Mouse (Mus musculus): ENCODE data around the gene Methig1. TPM values are rescaled to one million over a fixed set of nuclear protein-coding genes. Genes with fewer than 3 reads are reported as not detected.
"Not testable (repeated sequence)": the region's sequence is repeated elsewhere in the genome, so short reads cannot be mapped to it uniquely, and the experiment has no call there.

The Methig1 gene
- polyA plus RNA-seq, 1 experiment from 2014 or later = 0.15 TPM

DNA sequence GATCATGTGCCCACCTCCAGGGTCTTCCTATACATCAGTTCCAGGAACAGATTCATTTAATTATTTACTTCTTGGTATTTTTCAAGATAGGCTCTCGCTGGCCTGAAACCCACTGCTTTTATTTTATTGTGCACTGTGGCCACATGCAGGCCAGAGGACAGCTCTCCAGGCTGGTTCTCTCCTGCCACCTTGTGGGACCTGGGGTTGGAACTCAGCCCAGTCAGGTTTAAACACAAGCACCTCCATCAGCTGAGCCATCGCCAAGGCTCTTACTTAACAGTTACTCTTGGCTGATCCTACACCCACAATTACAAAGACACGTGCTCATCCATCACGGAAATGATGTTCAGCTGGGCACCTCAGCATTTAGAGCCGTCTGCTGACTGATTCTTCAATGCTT is 31.8 kb upstream of the Methig1 start:
- Histone ChIP-seq H3K4me3 (replicated peaks) (no peak overlapping the region), H3K36me3 (no peaks in the 10 kb centered on the region)
- WGBS = 54% methylated on average over 5 of the region's 5 CpGs

GRCm38 (mm10) chr15:100324021-100324591 is 28.8 kb upstream of the Methig1 start:
- H3K4me1 ChIP-seq (replicated peaks) = peaks cover 9% of the 10 kb centered on the region
- H3K27ac ChIP-seq = no peak overlapping the region
- no peak overlapping the region for H3K4me3 ChIP-seq (replicated peaks)
- ATAC-seq = no peak
- WGBS = 70% methylated on average over 12 of the region's 12 CpGs
- H3K27me3 ChIP-seq (replicated peaks) = no peaks in the 10 kb centered on the region
- no peaks in the 10 kb centered on the region for H3K9me3 ChIP-seq
- no peaks in the 10 kb centered on the region for H3K36me3 ChIP-seq
- no peak overlapping the region for H3K4me2 ChIP-seq (replicated peaks)
- no peak overlapping the region for H3K9ac ChIP-seq

More for the DNA sequence above, 31.8 kb upstream of the Methig1 start:
- peaks cover 9% of the 10 kb centered on the region for H3K4me1 ChIP-seq (replicated peaks)
- no peaks in the 10 kb centered on the region for H3K27me3 ChIP-seq (replicated peaks)
- ATAC-seq = no peak; the same call in 1 of the 2 replicates
- H3K27ac ChIP-seq = no peak overlapping the region
- H3K4me2 ChIP-seq (replicated peaks) = no peak overlapping the region
- no peak overlapping the region for H3K9ac ChIP-seq
- H3K9me3 ChIP-seq = no peaks in the 10 kb centered on the region

GRCm38 (mm10) chr15:100325235-100325634 is 27.7 kb upstream of the Methig1 start:
- Histone ChIP-seq H3K4me2 (replicated peaks) (no peak overlapping the region), H3K4me3 (replicated peaks) (no peak overlapping the region), H3K4me1 (replicated peaks) (peaks cover 8% of the 10 kb centered on the region), H3K36me3 (no peaks in the 10 kb centered on the region), H3K9me3 (no peaks in the 10 kb centered on the region), H3K27ac (no peak overlapping the region), H3K27me3 (replicated peaks) (no peaks in the 10 kb centered on the region), H3K9ac (no peak overlapping the region)
- 87% methylated on average over 3 of the region's 3 CpGs for WGBS
- ATAC-seq = no peak

DNA sequence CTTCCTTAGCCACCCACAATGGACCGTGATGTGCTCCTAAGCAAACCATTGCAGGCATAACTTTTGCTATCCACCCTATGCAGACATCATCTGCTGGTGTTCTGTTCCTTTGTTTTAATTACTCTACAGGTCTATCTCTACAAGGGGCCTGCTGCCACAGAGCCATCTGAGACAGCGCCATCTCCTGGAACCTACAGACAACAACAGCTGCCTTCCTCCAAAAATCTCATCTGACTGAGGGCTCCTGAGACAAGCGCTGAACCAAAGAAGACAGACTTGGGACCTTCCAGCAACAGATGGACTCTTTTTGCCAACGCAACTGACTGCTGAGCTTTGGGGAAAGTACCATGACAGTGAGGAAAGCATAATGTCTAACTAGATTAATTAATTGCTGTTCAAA is 24.9 kb upstream of the Methig1 start:
- not testable (repeated sequence) for ATAC-seq; H3K9me3 ChIP-seq; H3K4me3 ChIP-seq (replicated peaks); H3K9ac ChIP-seq; H3K4me2 ChIP-seq (replicated peaks); H3K27ac ChIP-seq; H3K36me3 ChIP-seq; H3K27me3 ChIP-seq (replicated peaks); H3K4me1 ChIP-seq (replicated peaks)
- WGBS = 78% methylated on average over 4 of the region's 4 CpGs

DNA sequence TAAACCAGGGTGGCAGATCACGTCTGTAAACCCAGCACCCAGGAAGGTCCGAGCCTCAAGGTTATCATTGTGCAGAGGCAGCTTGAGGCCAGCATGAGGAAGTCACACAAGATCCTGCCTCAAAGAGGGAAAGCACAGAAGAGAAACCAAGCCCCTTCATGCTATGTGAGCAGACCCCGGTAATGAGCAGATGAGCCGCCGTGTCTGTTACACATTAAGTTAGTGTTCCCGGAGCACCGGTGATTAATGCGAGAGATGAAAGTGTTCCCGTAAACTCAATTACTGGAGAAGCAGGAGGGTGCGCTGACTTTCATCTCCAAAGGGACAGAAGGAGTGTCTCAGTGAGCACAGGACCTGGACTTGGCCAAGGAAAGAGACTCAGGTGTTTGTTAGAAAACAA is 23.6 kb upstream of the Methig1 start:
- not testable (repeated sequence) for H3K9me3 ChIP-seq; H3K27ac ChIP-seq; H3K9ac ChIP-seq; H3K27me3 ChIP-seq (replicated peaks); H3K4me2 ChIP-seq (replicated peaks); ATAC-seq; H3K4me3 ChIP-seq (replicated peaks); H3K4me1 ChIP-seq (replicated peaks); H3K36me3 ChIP-seq
- WGBS = 54% methylated on average over 10 of the region's 10 CpGs

GRCm38 (mm10) chr15:100330739-100331138 is 22.2 kb upstream of the Methig1 start:
- Histone ChIP-seq H3K4me2 (replicated peaks) (no peak overlapping the region), H3K9me3 (no peaks in the 10 kb centered on the region), H3K27me3 (replicated peaks) (no peaks in the 10 kb centered on the region), H3K4me3 (replicated peaks) (no peak overlapping the region), H3K36me3 (no peaks in the 10 kb centered on the region), H3K27ac (no peak overlapping the region), H3K9ac (no peak overlapping the region), H3K4me1 (replicated peaks) (no peaks in the 10 kb centered on the region)
- 76% methylated on average over 7 of the region's 7 CpGs for WGBS
- no peak for ATAC-seq

DNA sequence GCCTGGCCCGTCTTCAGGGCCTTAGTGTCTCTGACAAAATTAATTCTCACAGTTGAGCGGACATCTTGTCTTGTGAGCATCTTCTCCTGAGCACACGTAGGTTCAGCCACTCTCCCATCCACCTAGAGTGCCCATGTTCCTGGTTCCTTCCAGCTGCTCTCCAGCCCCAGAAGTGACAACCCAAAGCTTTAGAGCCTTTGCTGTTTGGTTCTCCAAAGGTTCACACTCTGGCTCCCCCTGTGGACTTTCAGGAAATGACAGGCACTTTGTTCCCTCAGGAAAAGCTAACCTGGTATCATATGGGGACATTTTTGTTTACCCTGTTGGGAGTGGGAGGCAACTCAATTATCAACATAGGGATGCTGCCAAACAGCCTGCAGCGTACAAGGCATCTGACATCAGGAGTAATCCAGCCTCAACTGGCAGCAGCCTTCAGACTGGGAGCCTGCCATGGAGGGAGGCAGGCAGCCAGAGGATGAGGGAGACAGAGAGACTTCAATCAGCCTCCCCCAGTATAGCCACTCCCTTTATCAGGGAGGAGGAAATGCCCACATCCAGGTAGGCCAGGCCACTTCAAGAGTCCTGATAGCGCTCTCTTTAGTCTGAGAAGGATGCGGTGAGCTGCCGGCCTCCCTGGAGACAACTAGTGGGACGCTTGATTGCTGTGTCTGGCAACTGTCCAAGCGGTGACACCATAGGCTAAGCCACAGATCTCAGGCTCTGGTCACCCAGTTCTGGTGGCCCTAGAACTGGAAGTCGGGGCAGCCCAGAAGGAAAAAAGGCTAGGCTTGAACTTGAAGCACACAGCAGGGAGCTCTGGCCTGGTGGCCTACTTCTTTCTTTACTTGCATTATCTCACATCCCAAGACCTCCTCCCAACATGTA is 20.6 kb upstream of the Methig1 start:
- H3K27me3 ChIP-seq (replicated peaks); H3K27ac ChIP-seq; H3K4me1 ChIP-seq (replicated peaks); H3K4me2 ChIP-seq (replicated peaks); H3K9ac ChIP-seq; H3K4me3 ChIP-seq (replicated peaks); H3K9me3 ChIP-seq; H3K36me3 ChIP-seq: not testable (repeated sequence)
- 52% methylated on average over 3 of the region's 10 CpGs for WGBS
- ATAC-seq = peak; percentile 34; the same call in 1 of the 2 replicates

GRCm38 (mm10) chr15:100334629-100335028 is 18.3 kb upstream of the Methig1 start, which contains the start of gene Mettl7a3:
TSS of gene Mettl7a3 (plus strand) at chr15:100334929.
- Histone ChIP-seq H3K4me2 (replicated peaks) (no peak within 1 kb of the TSS), H3K9me3 (no peaks in the 10 kb centered on the region), H3K27me3 (replicated peaks) (no peaks in the 10 kb centered on the region), H3K4me3 (replicated peaks) (no peak within 1 kb of the TSS), H3K4me1 (replicated peaks) (no peaks in the 10 kb centered on the region), H3K36me3 (no peaks in the 10 kb centered on the region), H3K9ac (no peak within 1 kb of the TSS), H3K27ac (no peak within 1 kb of the TSS)
- ATAC-seq = no peak
- 69% methylated on average over 10 of the region's 10 CpGs for WGBS

GRCm38 (mm10) chr15:100337328-100337727 is 15.6 kb upstream of the Methig1 start:
- not testable (repeated sequence) for H3K9ac ChIP-seq; H3K9me3 ChIP-seq; H3K4me3 ChIP-seq (replicated peaks); H3K27me3 ChIP-seq (replicated peaks); H3K4me1 ChIP-seq (replicated peaks); H3K36me3 ChIP-seq; H3K27ac ChIP-seq; H3K4me2 ChIP-seq (replicated peaks)
- peak; percentile 71 for ATAC-seq

DNA sequence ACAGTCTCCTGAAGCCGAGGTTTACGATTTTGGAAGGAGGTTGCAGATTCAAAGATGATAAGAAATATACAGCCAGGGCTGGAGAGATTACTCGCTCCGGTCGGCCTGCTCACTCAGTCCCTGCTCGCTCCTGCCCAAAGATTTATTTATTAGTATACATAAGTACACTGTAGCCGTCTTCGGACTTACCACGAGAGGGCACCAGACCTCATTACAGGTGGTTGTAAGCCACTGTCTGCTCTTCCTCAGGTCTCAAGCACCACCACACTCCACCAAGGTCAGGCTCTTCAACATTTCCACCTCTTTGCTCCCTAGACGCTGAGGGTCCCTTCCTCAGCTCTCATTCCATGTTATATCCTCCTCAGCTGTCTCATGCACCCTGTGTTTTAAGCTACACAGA is 15.1 kb upstream of the Methig1 start:
- not testable (repeated sequence) for H3K36me3 ChIP-seq; H3K9ac ChIP-seq; H3K9me3 ChIP-seq; H3K27ac ChIP-seq; H3K4me2 ChIP-seq (replicated peaks); H3K4me3 ChIP-seq (replicated peaks); H3K27me3 ChIP-seq (replicated peaks); H3K4me1 ChIP-seq (replicated peaks)
- ATAC-seq = peak; percentile 69
- 21% methylated on average over 10 of the region's 10 CpGs for WGBS

- H3K36me3 ChIP-seq; ATAC-seq; H3K4me3 ChIP-seq (replicated peaks); H3K4me2 ChIP-seq (replicated peaks); H3K27ac ChIP-seq; H3K4me1 ChIP-seq (replicated peaks); H3K27me3 ChIP-seq (replicated peaks); H3K9me3 ChIP-seq; H3K9ac ChIP-seq: not testable (repeated sequence)
- 34% methylated on average over 4 of the region's 5 CpGs for WGBS
Measured at GRCm38 (mm10) chr15:100341314-100341980, 11.5 kb upstream of the Methig1 start.

DNA sequence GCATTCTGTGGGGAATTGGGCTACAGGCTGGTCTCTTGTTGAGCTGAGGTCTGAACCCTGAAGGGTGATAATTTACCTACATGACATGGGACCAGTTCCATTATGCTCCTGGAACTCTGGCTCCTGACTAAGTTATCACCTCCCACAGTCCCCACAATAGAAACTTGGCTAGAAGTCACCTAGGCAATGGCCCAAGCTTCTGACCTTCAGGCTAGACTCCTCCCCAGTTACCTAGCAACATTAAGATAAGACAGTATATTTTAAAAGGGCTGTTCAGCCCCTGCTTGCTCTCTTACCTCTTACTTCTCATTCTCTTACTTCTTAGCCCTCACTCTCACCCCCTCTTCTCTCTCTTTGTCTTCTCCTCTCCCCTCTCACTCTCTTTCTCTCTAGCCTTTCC is 7.5 kb upstream of the Methig1 start:
- H3K9ac ChIP-seq = no peak overlapping the region
- no peaks in the 10 kb centered on the region for H3K4me1 ChIP-seq (replicated peaks)
- H3K9me3 ChIP-seq = no peaks in the 10 kb centered on the region
- no peak for ATAC-seq
- no peak overlapping the region for H3K27ac ChIP-seq
- no peak overlapping the region for H3K4me3 ChIP-seq (replicated peaks)
- no peaks in the 10 kb centered on the region for H3K27me3 ChIP-seq (replicated peaks)
- no peaks in the 10 kb centered on the region for H3K36me3 ChIP-seq
- no peak overlapping the region for H3K4me2 ChIP-seq (replicated peaks)
